Mouse (Mus musculus): ENCODE data around the gene Slc51a. TPM values are rescaled to one million over a fixed set of nuclear protein-coding genes. Genes with fewer than 3 reads are reported as not detected.

Slc51a gene
- polyA plus RNA-seq, 1 experiment from 2014 or later: 0.41 TPM

- Histone ChIP-seq H3K27me3 (replicated peaks; ENCODE audit: insufficient read depth, low read length) (no peaks in the 10 kb centered on the region), H3K4me1 (ENCODE audit: insufficient read depth, low read depth, low read length) (no peaks in the 10 kb centered on the region), H3K4me3 (ENCODE audit: low read depth, low read length) (no peak overlapping the region), H3K27ac (ENCODE audit: low read length) (no peak overlapping the region), H3K9ac (replicated peaks; ENCODE audit: low read depth) (no peak overlapping the region), H3K4me2 (replicated peaks; ENCODE audit: low read depth, low read length) (no peak overlapping the region), H3K9me3 (ENCODE audit: low read length) (no peaks in the 10 kb centered on the region), H3K36me3 (ENCODE audit: insufficient read depth, low read length) (no peaks in the 10 kb centered on the region)
- ATAC-seq: peak; percentile 80
- WGBS: 35% methylated on average over 2 of the region's 2 CpGs
- 0 out of 2 replicates have a peak, but pooled peaks have one; percentile 14 for TF ChIP-seq EP300 (IDR thresholded peaks at IDR 0.05)
- TF ChIP-seq CTCF (IDR thresholded peaks at IDR 0.05): no peak
- peak; percentile 52 for DNase-seq (ENCODE audit: low spot score)
These were observed 8.3 kb downstream of the Slc51a start for GRCm38 (mm10) chr16:32479415-32479814.

- H3K4me1 ChIP-seq (ENCODE audit: insufficient read depth, low read depth, low read length): no peaks in the 10 kb centered on the region
- no peaks in the 10 kb centered on the region for H3K27me3 ChIP-seq (replicated peaks; ENCODE audit: insufficient read depth, low read length)
- H3K27ac ChIP-seq (ENCODE audit: low read length): no peak overlapping the region
- TF ChIP-seq CTCF (IDR thresholded peaks at IDR 0.05): no peak
- TF ChIP-seq EP300 (IDR thresholded peaks at IDR 0.05): no peak
- peaks cover 10% of the 10 kb centered on the region; the same call in 1 of the 2 replicates for H3K36me3 ChIP-seq (ENCODE audit: insufficient read depth, low read length)
- DNase-seq (ENCODE audit: low spot score): no peak
- no peaks in the 10 kb centered on the region for H3K9me3 ChIP-seq (ENCODE audit: low read length)
- WGBS: 76% methylated on average over 6 of the region's 6 CpGs
- H3K9ac ChIP-seq (replicated peaks; ENCODE audit: low read depth): no peak overlapping the region
- ATAC-seq: no peak
- no peak overlapping the region for H3K4me2 ChIP-seq (replicated peaks; ENCODE audit: low read depth, low read length)
- H3K4me3 ChIP-seq (ENCODE audit: low read depth, low read length): no peak overlapping the region
These were observed 10.4 kb downstream of the Slc51a start for GRCm38 (mm10) chr16:32477315-32477714.

GRCm38 (mm10) chr16:32472276-32473015 is 15.2 kb downstream of the Slc51a start:
- Histone ChIP-seq H3K36me3 (ENCODE audit: insufficient read depth, low read length) (peaks cover 35% of the 10 kb centered on the region), H3K27ac (ENCODE audit: low read length) (no peak overlapping the region), H3K4me1 (ENCODE audit: insufficient read depth, low read depth, low read length) (no peaks in the 10 kb centered on the region), H3K4me2 (replicated peaks; ENCODE audit: low read depth, low read length) (no peak overlapping the region), H3K4me3 (ENCODE audit: low read depth, low read length) (no peak overlapping the region), H3K9ac (replicated peaks; ENCODE audit: low read depth) (no peak overlapping the region), H3K27me3 (replicated peaks; ENCODE audit: insufficient read depth, low read length) (no peaks in the 10 kb centered on the region), H3K9me3 (ENCODE audit: low read length) (no peaks in the 10 kb centered on the region)
- TF ChIP-seq CTCF (IDR thresholded peaks at IDR 0.05): no peak
- TF ChIP-seq EP300 (IDR thresholded peaks at IDR 0.05): no peak
- 79% methylated on average over 7 of the region's 7 CpGs for WGBS
- DNase-seq (ENCODE audit: low spot score): no peak
- no peak for ATAC-seq

GRCm38 (mm10) chr16:32469404-32470105 is 18.1 kb downstream of the Slc51a start:
- no peak for TF ChIP-seq CTCF (IDR thresholded peaks at IDR 0.05)
- TF ChIP-seq EP300 (IDR thresholded peaks at IDR 0.05): no peak
- no peak overlapping the region for H3K4me3 ChIP-seq (ENCODE audit: low read depth, low read length)
- H3K9ac ChIP-seq (replicated peaks; ENCODE audit: low read depth): no peak overlapping the region
- no peaks in the 10 kb centered on the region for H3K9me3 ChIP-seq (ENCODE audit: low read length)
- no peak for DNase-seq (ENCODE audit: low spot score)
- no peak overlapping the region for H3K27ac ChIP-seq (ENCODE audit: low read length)
- no peaks in the 10 kb centered on the region for H3K27me3 ChIP-seq (replicated peaks; ENCODE audit: insufficient read depth, low read length)
- no peak overlapping the region for H3K4me2 ChIP-seq (replicated peaks; ENCODE audit: low read depth, low read length)
- no peaks in the 10 kb centered on the region for H3K4me1 ChIP-seq (ENCODE audit: insufficient read depth, low read depth, low read length)
- no peak for ATAC-seq
- peaks cover 43% of the 10 kb centered on the region for H3K36me3 ChIP-seq (ENCODE audit: insufficient read depth, low read length)
- 62% methylated on average over 5 of the region's 5 CpGs for WGBS

GRCm38 (mm10) chr16:32468488-32468887 is 19.2 kb downstream of the Slc51a start:
- peaks cover 43% of the 10 kb centered on the region for H3K36me3 ChIP-seq (ENCODE audit: insufficient read depth, low read length)
- ATAC-seq: no peak

GRCm38 (mm10) chr16:32464908-32465307 is 22.8 kb downstream of the Slc51a start:
- no peaks in the 10 kb centered on the region for H3K9me3 ChIP-seq (ENCODE audit: low read length)
- no peak overlapping the region for H3K9ac ChIP-seq (replicated peaks; ENCODE audit: low read depth)
- H3K36me3 ChIP-seq (ENCODE audit: insufficient read depth, low read length): peaks cover 26% of the 10 kb centered on the region
- no peak overlapping the region for H3K4me2 ChIP-seq (replicated peaks; ENCODE audit: low read depth, low read length)
- WGBS: 0% methylated on average over 1 of the region's 1 CpGs
- no peaks in the 10 kb centered on the region for H3K4me1 ChIP-seq (ENCODE audit: insufficient read depth, low read depth, low read length)
- TF ChIP-seq CTCF (IDR thresholded peaks at IDR 0.05): no peak
- no peak for DNase-seq (ENCODE audit: low spot score)
- ATAC-seq: no peak
- no peak overlapping the region for H3K4me3 ChIP-seq (ENCODE audit: low read depth, low read length)
- no peak overlapping the region for H3K27ac ChIP-seq (ENCODE audit: low read length)
- no peaks in the 10 kb centered on the region for H3K27me3 ChIP-seq (replicated peaks; ENCODE audit: insufficient read depth, low read length)

More at GRCm38 (mm10) chr16:32468488-32468887, 19.2 kb downstream of the Slc51a start:
- no peaks in the 10 kb centered on the region for H3K27me3 ChIP-seq (replicated peaks; ENCODE audit: insufficient read depth, low read length)
- no peaks in the 10 kb centered on the region for H3K4me1 ChIP-seq (ENCODE audit: insufficient read depth, low read depth, low read length)
- H3K4me3 ChIP-seq (ENCODE audit: low read depth, low read length): no peak overlapping the region
- WGBS: 80% methylated on average over 3 of the region's 3 CpGs
- no peaks in the 10 kb centered on the region for H3K9me3 ChIP-seq (ENCODE audit: low read length)
- TF ChIP-seq EP300 (IDR thresholded peaks at IDR 0.05) (no peak), CTCF (IDR thresholded peaks at IDR 0.05) (no peak)
- no peak overlapping the region for H3K27ac ChIP-seq (ENCODE audit: low read length)
- DNase-seq (ENCODE audit: low spot score): no peak
- H3K4me2 ChIP-seq (replicated peaks; ENCODE audit: low read depth, low read length): no peak overlapping the region
- no peak overlapping the region for H3K9ac ChIP-seq (replicated peaks; ENCODE audit: low read depth)
